Mouse (Mus musculus) megakaryocyte progenitor cell, adult 5-6 weeks (primary cell): Measurements from ENCODE around the gene Sh3yl1. TPM values are rescaled to one million over a fixed set of nuclear protein-coding genes. Genes with fewer than 3 reads are reported as not detected.

Experiments
- ATAC-seq: replicated peaks from 2 replicates; pipeline ENCODE4 v1.8.0; 2016; ENCODE audit warnings: mild to moderate bottlenecking, moderate TSS enrichment, inconsistent platforms; ENCODE audit not compliant: poor library complexity
- total RNA-seq, 2 experiments: library from RNA; stranded (forward) in 1 of 2; stranded (reverse) in 1 of 2; fragments of 157-497, 149-512 nt in 1 of 2; fragments of 200-1000 nt in 1 of 2; gene quantifications; 2 replicates each; pipeline versions ENCODE4 v1.2.3 to v1.2.4; 2015 to 2017

Gene Sh3yl1
- 1.6 and 1.8 TPM in 2 replicates for total RNA-seq (2015)
- total RNA-seq (2017) = 0.12 and 0.74 TPM in 2 replicates

DNA sequence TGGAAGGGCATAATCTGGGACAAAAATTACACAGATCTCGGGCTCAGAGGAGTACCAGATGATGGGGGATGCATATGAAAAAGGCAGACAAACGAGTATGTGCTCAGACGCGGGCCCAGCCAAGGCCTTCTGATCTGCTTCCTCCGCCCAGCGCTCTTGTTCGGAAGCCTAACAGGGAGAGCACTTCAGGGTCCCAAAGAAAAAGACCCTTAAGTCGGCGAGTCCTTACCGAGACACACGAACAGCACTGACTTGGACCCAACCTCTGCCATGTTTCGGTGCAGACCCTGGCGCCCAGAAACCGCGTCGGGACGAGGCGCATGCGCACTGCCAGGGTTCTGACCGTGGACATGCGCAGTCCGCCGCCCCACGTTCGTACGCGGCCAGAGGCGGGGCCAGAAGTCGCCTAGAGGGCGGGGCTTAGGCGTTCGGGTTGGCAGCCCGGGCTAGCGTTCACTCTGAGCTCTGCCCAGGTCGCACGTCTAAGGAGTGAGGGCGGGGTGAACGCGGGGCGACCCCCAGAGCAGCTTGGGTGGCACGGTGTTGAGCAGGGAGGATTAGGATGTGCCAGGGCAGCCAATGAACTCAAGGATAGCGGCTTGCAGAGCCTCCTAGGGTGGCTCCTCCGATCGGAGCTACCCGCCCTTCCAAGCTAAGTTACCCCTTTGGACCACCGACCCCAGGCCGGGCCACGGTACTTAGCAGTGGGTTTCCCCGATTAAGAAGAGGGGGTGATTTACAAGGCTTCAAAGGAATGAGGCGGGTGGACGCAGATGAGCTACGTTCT is at the start of gene Sh3yl1, which contains the start of gene Acp1:
Gene Sh3yl1, plus strand, starts transcription at position 408 of the 787 bp plus-strand sequence.
Gene Acp1, minus strand, starts transcription at position 329 of the 787 bp plus-strand sequence.
- ATAC-seq = peak; percentile 87

- ATAC-seq = no peak
These were observed 47.1 kb upstream of the Sh3yl1 start for GRCm38 (mm10) chr12:30864347-30864746.

GRCm38 (mm10) chr12:30865781-30866180 is 45.7 kb upstream of the Sh3yl1 start:
- ATAC-seq = no peak

GRCm38 (mm10) chr12:30879447-30879846 is 32.0 kb upstream of the Sh3yl1 start:
- ATAC-seq = no peak

- ATAC-seq = no peak
These were observed 27.9 kb upstream of the Sh3yl1 start for GRCm38 (mm10) chr12:30883592-30883985.

DNA sequence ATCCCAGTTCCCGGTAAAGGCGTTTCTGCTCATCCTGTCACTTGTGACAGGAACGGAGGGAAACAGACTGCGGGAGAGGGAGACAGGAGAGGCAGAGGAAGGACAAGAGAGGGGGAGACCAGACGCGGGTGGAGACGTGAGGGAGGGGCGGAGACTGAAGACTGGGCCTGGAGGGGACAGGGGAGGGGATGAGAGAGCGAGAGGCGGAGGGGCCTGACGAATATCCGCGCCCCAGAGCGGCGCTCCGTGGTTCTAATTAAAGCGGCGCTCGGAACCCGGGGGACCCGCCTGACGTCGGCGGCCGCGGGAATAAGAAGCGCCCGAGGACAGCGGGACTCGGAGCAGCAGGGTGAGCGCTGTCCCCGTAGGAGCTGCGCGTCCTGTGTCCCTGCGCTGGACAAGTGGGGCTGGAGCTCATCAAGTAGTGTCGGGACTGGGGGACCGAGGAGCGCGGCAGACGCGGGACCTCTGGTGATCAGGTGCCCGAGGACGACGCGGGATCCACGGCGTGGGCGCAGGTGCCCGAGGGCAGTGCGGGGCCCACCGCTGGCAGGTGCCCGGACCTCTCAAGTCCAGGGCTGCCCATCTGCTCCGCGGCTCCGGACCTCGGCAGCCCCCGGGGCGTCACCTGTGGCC is 27.4 kb upstream of the Sh3yl1 start, which contains the start of gene Alkal2:
Gene Alkal2, plus strand, starts transcription at position 337 of the 636 bp plus-strand sequence.
- ATAC-seq = peak; percentile 14

DNA sequence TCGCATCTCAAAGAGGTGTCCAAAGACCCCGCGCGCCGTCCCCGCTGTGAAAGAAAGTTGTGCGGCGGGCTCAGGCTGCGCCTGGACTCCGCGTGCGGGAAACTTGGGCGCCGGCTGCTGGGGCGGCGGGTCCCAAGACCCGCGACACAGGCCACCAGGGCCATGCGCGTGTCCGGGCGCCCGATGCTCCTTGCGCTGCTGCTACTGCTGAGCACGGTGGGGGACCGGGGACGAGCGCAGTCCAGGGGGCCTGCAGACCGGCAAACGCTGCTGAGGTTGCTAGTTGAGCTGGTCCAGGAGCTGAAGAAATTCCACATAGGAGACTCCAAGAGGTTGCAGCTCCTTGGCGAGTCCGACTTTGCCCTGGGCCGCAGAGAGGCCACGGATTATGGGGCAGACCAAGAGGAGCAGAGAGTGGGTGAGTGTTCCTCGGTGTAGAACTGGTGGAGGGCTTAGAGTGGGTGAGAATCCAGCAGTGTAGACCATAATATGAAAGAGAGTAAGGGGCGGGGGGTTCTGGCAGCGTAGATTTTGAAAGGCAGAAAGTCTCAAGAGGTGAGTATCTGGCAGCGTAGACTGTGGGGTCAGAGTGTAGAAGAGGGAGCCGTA is 26.7 kb upstream of the Sh3yl1 start:
- no peak for ATAC-seq

DNA sequence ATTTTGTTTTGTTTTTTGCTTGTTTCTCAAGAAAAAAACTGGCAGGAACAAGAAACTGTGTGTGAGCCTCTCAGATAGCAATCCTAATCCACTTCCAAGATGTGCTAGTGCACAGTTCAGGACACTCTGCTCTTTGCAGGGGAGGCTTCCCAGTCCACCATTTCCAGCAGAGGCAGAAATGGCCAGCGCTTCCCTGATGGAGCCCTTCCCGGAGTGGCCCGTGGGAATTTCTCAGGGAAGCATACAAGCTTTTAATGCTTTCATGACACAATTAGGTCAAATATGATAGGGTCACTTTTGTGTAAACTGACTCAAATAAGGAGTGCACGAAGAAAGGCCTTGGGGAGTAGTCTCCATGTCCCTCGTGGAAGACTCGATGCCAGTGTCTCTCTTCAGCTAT is 25.6 kb upstream of the Sh3yl1 start:
- no peak for ATAC-seq

DNA sequence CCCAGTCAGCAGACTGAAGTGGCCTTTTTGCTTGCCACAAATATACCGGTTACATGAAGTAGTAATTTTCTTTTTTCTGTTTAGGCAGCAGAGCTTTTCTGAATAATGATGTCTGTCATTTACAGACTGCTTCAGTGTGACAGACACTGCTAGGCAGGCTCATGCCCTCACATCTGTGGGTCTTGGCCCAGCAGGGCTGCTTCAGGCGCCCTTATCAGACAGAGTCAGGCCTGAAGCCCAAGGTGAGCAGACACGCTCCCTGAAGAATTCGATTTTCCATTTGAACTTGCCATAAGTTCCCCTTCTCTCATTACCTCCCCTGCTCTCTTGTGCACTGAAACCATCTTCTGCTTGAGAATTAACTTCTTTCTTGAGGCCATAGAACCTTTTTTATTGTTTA is 23.5 kb upstream of the Sh3yl1 start:
- no peak for ATAC-seq

- peak; percentile 80 for ATAC-seq
These were observed 21.4 kb upstream of the Sh3yl1 start for GRCm38 (mm10) chr12:30890067-30890466.

DNA sequence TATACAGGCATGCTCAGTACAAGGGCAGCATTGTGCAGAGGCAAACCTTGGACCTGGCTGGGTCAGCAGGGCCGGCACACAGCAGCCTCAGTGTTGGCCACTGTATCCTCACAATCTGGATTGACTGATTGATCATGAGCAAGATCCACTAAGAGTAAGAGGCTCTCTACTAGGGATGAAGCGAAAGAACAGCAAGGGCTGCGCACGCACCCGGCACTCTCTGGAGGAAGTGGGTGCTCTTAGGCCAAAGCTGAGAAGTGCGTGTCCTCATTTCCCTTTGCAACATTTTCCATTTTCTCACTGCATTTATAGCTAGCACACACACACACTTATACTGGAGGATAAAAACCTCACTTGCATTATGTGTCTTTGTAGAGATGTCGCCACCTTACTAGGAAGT is 20.0 kb upstream of the Sh3yl1 start:
- ATAC-seq = no peak

GRCm38 (mm10) chr12:30897039-30897438 is 14.4 kb upstream of the Sh3yl1 start:
- ATAC-seq = peak; percentile 29; the same call in 1 of the 2 replicates

DNA sequence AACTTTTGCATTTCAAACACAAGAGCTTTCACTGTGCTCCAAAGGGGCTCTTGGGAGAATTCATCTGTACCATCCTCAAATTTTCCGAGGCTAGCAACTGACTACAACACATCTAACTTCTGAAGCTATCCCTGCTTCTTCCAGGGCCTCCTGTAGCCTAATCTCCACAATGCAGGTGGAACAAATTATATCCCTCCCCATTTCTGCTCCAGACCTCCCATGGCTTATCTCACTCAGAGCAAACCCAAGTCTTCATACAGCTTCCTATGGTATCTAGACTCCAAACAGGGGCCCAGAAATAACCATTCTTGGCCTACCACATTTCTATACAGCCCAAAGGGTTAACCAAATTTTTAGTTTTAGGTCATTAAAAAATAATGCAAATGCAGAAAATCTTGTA is 2.8 kb upstream of the Sh3yl1 start:
- ATAC-seq = peak; percentile 25

- peak; percentile 42 for ATAC-seq
These were observed 1.6 kb upstream of the Sh3yl1 start for GRCm38 (mm10) chr12:30909881-30910280.

DNA sequence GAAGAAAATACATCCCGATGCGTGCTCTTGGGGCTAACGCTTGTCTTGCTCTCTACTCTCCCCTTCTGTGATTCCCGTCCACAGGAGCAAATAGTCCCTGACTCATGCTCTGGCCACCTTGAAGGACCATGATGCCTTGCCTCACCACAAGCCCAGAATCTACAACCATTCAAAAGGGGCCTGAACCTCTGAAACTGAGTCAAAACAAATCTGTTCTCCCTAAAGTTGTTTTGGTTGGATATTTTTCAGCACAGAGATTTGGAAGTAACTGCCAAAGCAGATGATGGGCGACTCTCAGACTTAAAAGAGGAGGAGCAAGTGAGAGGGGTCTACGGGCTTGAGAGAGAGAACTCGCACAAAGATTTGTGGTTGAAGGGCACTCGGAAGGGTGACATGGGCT is 608 bp upstream of the Sh3yl1 start:
- peak; percentile 3; the same call in 1 of the 2 replicates for ATAC-seq

GRCm38 (mm10) chr12:30912048-30912381 is 547 bp downstream of the Sh3yl1 start:
- ATAC-seq = peak; percentile 45

- ATAC-seq = no peak
These were observed 1.4 kb downstream of the Sh3yl1 start for GRCm38 (mm10) chr12:30912840-30913239.

GRCm38 (mm10) chr12:30922401-30922800 is 10.9 kb downstream of the Sh3yl1 start:
- peak; percentile 68 for ATAC-seq

DNA sequence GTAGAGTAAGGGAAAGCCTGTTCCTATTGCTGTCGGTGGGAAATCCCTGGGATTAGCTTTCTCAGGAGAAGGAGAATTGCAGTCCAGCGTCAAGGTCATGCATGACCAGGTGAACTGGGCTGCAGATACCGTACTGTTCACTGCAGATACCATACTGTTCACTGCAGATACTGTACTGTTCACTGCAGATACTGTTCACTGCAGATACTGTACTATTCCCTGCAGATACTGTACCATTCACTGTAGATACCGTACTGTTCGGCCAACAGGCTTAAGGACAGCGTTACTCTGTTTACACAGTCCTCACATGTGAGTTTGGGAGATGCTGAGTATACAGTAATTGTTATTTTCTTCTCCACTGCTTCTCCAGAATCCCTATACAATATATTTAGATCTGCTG is 16.7 kb downstream of the Sh3yl1 start:
- no peak for ATAC-seq

- no peak for ATAC-seq
These were observed 21.8 kb downstream of the Sh3yl1 start for GRCm38 (mm10) chr12:30933299-30933698.

DNA sequence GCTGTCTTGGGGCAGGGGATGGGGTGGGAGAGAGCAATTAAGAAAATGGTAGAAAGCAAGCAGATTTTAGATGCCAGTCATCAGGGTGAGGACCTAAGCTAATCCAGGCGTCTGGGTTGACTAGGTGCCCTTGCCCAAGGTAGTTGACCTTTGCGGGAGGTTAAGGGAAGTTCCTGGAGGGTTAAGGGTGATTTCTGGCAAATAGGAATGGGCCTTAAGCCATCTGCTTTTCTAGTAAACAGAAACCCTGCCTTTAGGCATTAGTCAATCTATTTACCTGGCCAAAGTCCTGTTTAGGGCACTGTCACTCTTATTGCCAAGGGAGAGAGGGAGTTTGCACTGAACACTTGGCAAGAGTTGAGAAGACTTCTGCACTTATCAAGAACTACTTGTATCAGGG is 25.4 kb downstream of the Sh3yl1 start:
- ATAC-seq = no peak
